Mouse (Mus musculus): ENCODE measurements around the gene Rbpj. TPM values are rescaled to one million over a fixed set of nuclear protein-coding genes. Genes with fewer than 3 reads are reported as not detected.

Gene Rbpj
- polyA plus RNA-seq (2016; fragmentation: Nextera tagmentation; extraction: Ambion mirVana), result 67.9 and 70.6 TPM in 2 replicates

DNA sequence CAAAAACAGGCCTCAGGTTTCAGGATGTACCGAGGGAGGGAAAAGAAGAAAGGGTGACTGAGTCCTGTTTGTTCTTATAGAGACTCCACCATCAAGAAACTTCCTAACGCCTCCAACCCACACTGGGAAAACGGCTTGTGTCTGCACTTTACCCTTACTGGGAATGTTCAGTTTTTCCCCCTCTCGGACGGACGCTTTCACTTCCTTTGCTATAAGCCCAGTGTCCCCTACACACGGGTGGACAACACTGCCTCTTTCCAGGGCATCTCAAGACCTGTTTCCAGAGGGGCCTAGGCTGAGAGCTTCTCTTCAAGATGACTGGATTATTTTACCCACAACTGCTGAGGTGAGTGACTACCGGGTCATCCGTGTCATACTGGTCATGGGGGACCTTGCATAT lies at the start of gene Rbpj:
Rbpj (plus strand) TSS at position 270 of the 400 bp plus-strand sequence.
- WGBS, result 93% methylated on average over 9 of the region's 9 CpGs
- Histone ChIP-seq H3K4me2 (no peak within 1 kb of the TSS), H3K9me3 (no peaks in the 10 kb centered on the region), H3K36me3 (replicated peaks) (no peaks in the 10 kb centered on the region), H3K4me3 (replicated peaks) (no peak within 1 kb of the TSS), H3K4me1 (peaks cover 5% of the 10 kb centered on the region; the same call in 1 of the 2 replicates), H3K9ac (no peak within 1 kb of the TSS), H3K27ac (no peak within 1 kb of the TSS), H3K27me3 (no peaks in the 10 kb centered on the region; the same call in 1 of the 2 replicates)
- ATAC-seq (ENCODE audit: low FRiP score), result no peak

DNA sequence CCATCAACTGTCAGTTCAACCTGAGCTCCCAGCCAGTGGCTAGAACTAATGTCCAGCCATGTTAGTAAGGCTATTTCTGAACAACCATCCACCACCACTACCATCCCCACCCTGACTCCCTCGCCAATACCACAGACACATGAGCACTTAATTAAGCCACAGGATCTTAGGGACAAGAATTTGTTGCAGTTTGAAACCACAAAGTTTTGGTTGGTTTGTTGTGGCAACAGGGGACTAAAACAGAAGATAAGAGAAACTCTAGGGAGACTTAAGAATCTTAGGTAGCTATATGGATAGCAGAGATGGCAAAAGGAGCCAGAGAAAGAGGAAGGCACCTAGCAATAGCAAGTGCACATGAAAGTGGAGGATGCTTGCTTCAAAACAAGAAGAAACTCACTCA lies 45.2 kb upstream of the Rbpj start:
- no peak overlapping the region for H3K4me3 ChIP-seq (replicated peaks)

DNA sequence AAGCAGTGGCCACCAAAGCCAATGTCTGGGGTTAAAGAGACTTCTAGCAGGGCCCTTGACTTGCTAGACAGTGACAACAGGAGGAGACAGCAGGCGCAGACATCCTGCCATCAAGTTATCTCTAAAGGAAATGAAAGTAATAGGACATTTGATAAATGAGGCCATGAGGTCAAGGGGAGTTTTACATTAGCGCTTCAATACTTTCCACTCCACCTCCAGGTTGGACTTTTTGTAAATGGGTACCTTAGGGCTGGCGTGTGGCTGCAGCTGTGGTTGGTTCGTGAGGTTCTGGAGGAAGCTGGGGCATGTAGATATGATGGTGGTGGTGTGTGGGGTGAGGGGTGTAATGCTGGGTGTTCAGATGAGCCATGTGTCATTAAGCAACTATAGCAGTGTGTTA lies 44.7 kb upstream of the Rbpj start:
- WGBS, result 89% methylated on average over 4 of the region's 4 CpGs
- no peak overlapping the region for H3K4me2 ChIP-seq
- no peak overlapping the region for H3K4me3 ChIP-seq (replicated peaks)
- no peak overlapping the region for H3K27ac ChIP-seq
- no peaks in the 10 kb centered on the region for H3K36me3 ChIP-seq (replicated peaks)
- ATAC-seq (ENCODE audit: low FRiP score), result no peak
- no peaks in the 10 kb centered on the region for H3K9me3 ChIP-seq
- H3K9ac ChIP-seq, result no peak overlapping the region
- H3K4me1 ChIP-seq, result no peaks in the 10 kb centered on the region
- H3K27me3 ChIP-seq, result no peaks in the 10 kb centered on the region

More for the DNA sequence above, 45.2 kb upstream of the Rbpj start:
- no peak overlapping the region for H3K27ac ChIP-seq
- no peaks in the 10 kb centered on the region for H3K9me3 ChIP-seq
- no peak for ATAC-seq (ENCODE audit: low FRiP score)
- WGBS, result 82% methylated on average over 1 of the region's 1 CpGs
- H3K9ac ChIP-seq, result no peak overlapping the region
- H3K4me2 ChIP-seq, result no peak overlapping the region
- no peaks in the 10 kb centered on the region for H3K27me3 ChIP-seq
- H3K4me1 ChIP-seq, result no peaks in the 10 kb centered on the region
- no peaks in the 10 kb centered on the region for H3K36me3 ChIP-seq (replicated peaks)

DNA sequence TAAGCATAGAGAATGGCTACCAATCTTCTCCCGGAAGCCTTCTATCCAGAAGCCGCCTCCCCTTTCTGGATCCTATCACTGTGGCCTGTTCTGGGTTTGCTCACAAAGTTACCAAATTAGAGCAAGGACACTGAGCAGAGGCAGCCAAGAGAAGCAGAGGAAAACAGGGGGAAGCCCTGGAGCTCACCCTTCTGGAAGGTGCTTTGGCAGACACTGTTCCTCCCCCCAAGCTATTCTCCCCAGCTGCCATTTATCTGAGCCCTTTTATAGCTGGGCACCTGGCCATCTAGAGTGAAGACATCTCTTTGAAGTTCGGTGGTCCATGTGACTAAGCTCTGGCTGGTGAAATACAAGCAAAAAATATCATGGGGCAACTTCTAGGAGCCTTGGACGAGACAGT lies 38.5 kb upstream of the Rbpj start:
- no peaks in the 10 kb centered on the region for H3K27me3 ChIP-seq
- no peak for ATAC-seq (ENCODE audit: low FRiP score)
- H3K9ac ChIP-seq, result no peak overlapping the region
- H3K4me1 ChIP-seq, result no peaks in the 10 kb centered on the region
- no peak overlapping the region for H3K4me3 ChIP-seq (replicated peaks)
- H3K9me3 ChIP-seq, result no peaks in the 10 kb centered on the region
- H3K36me3 ChIP-seq (replicated peaks), result no peaks in the 10 kb centered on the region
- no peak overlapping the region for H3K4me2 ChIP-seq
- WGBS, result 86% methylated on average over 4 of the region's 4 CpGs
- no peak overlapping the region for H3K27ac ChIP-seq

DNA sequence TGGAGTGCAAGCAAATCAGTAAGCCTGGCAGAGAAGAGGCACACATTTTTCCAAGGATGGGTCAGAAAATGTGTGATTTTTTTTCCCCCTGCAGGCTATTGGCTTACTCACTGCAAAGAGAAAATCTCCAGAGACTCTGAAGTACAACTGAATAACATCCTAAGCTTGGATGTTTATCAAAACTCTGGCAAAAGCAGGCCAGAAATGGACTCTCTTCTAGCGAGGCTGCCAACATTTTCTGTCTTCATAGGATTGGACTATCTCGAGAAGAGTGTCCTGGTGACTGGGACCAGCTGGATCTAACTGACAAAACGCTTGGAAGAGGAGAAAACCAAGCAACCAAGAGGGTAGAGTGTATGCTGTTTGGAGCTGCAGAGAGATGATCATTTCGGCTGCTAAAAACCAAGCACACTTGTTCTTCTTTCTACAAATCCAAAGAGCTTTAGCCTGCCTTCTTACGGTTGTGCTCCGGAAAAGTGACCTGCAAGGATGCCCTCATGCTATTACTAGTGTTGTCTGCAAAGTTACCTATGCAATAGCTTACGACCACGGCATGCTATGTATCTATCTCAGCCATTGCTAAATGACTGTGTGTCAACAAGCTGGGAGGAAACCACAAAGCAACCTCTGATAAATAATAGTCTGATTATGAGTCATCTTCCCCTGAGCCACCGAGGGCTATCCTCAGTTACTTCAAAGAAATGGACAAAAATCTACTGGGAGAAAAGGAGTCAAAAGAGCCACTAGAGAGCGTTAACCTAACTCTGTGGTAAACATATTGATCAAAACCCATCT lies 36.1 kb upstream of the Rbpj start:
- H3K27me3 ChIP-seq, result no peaks in the 10 kb centered on the region
- H3K4me1 ChIP-seq, result no peaks in the 10 kb centered on the region
- no peaks in the 10 kb centered on the region for H3K36me3 ChIP-seq (replicated peaks)
- 86% methylated on average over 10 of the region's 10 CpGs for WGBS
- ATAC-seq (ENCODE audit: low FRiP score), result no peak
- no peaks in the 10 kb centered on the region for H3K9me3 ChIP-seq
- no peak overlapping the region for H3K4me2 ChIP-seq
- no peak overlapping the region for H3K4me3 ChIP-seq (replicated peaks)
- H3K27ac ChIP-seq, result no peak overlapping the region
- no peak overlapping the region for H3K9ac ChIP-seq

DNA sequence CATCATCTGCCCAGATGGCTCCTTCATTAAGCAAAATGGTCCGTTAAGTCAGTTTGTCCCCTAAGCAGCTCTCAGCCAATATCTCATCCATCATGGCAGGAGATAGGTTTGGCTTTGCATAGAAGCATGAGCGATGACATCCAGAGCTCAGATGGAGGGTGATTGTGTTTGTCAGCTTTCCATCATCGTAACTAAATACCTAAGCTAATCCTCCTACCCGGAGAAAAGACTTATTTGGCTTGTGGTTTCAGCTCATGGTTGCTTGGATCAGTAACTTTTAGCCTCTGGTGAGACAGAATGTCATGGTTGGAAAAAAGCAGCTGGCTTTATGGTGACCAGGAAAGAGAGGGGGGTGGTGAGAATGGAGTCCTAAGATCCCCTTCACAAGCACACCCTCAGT lies 33.5 kb upstream of the Rbpj start:
- Histone ChIP-seq H3K4me2 (no peak overlapping the region), H3K36me3 (replicated peaks) (no peaks in the 10 kb centered on the region), H3K27me3 (no peaks in the 10 kb centered on the region), H3K9me3 (no peaks in the 10 kb centered on the region), H3K4me3 (replicated peaks) (no peak overlapping the region), H3K9ac (no peak overlapping the region), H3K27ac (no peak overlapping the region), H3K4me1 (no peaks in the 10 kb centered on the region)
- 88% methylated on average over 4 of the region's 4 CpGs for WGBS
- ATAC-seq (ENCODE audit: low FRiP score), result no peak

DNA sequence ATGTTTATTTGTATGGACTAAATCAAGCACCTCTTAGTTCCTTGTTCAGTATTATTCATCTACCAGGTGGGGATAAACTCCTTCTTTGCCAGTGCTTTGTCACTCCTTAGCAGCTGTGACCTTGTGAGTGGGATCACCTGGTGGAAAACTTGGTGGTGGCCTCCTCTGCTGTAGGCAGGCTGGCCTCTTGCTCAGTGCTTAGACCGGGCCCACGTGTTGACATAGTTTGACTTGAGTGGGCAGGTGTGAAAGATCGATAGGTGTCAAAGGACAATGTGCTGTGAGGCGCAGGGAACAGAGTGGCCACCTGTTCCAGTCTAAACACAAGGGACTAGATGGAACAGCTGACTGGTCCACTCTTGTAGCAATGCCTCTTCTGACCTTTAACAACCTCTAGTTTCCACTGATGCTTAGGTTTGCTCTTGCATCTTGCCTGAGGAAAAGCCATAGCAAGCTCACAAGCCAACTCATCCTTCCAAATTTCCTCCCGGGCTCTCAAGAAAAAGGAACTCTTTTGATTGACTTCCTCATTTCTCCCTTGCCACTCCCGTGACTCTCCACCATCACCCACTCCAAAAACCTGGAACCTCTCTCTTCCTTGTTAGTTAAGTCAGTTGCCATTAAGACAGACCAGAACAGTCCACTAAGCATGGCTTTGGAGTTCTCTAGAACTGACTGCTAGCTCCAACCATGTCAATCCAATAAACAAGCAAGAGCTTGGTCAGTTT lies 28.9 kb upstream of the Rbpj start:
- Histone ChIP-seq H3K27me3 (no peaks in the 10 kb centered on the region), H3K4me2 (no peak overlapping the region), H3K36me3 (replicated peaks) (no peaks in the 10 kb centered on the region), H3K4me1 (no peaks in the 10 kb centered on the region), H3K27ac (no peak overlapping the region), H3K9ac (no peak overlapping the region), H3K9me3 (no peaks in the 10 kb centered on the region), H3K4me3 (replicated peaks) (no peak overlapping the region)
- 90% methylated on average over 6 of the region's 6 CpGs for WGBS
- no peak for ATAC-seq (ENCODE audit: low FRiP score)

DNA sequence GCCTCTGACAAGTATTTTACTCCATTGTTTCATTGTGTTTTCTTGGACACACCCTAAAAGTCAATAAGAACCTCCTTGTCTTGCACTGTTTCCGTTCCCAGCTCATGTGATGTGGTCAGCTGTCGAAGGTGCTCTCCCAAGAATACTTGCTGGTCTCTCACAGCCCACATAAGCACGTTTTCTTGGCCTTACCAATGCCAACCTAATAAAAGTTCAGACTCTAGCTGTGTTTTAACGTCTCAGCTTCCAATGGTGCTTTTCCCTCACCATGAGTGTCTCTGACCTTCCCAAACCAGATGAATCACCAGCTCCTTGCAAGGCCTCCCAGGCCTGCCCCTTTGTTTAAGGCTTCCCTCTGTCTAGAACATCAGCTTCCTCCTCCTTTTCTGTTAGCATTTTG lies 28.2 kb upstream of the Rbpj start:
- Histone ChIP-seq H3K27me3 (no peaks in the 10 kb centered on the region), H3K4me3 (replicated peaks) (no peak overlapping the region), H3K9me3 (no peaks in the 10 kb centered on the region), H3K9ac (no peak overlapping the region), H3K4me2 (no peak overlapping the region), H3K27ac (no peak overlapping the region), H3K4me1 (no peaks in the 10 kb centered on the region), H3K36me3 (replicated peaks) (no peaks in the 10 kb centered on the region)
- 84% methylated on average over 4 of the region's 4 CpGs for WGBS
- ATAC-seq (ENCODE audit: low FRiP score), result no peak

DNA sequence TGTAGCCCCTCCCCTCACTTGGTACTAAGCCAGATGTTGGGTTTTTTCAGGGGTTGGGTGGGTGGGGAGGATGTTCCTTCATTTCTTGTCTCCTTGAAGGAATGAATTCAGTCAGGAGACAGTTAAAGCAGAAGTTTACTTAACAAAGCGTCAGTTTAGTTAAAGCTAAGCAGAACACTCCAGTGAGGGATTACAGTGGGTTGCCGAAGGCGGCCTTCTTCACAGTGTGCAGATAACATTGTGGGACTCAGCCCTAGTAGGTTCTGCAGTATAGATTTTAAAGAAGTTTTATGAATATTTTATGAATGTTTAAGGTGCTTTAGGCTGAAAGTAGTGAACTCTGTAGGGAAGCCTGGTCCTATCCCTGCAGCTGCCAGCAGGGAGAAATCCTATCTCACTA lies 27.7 kb upstream of the Rbpj start:
- H3K36me3 ChIP-seq (replicated peaks), result no peaks in the 10 kb centered on the region
- no peak overlapping the region for H3K27ac ChIP-seq
- no peaks in the 10 kb centered on the region for H3K9me3 ChIP-seq
- H3K4me2 ChIP-seq, result no peak overlapping the region
- WGBS, result 89% methylated on average over 3 of the region's 3 CpGs
- H3K27me3 ChIP-seq, result no peaks in the 10 kb centered on the region
- ATAC-seq (ENCODE audit: low FRiP score), result no peak
- no peak overlapping the region for H3K4me3 ChIP-seq (replicated peaks)
- no peak overlapping the region for H3K9ac ChIP-seq
- H3K4me1 ChIP-seq, result no peaks in the 10 kb centered on the region

DNA sequence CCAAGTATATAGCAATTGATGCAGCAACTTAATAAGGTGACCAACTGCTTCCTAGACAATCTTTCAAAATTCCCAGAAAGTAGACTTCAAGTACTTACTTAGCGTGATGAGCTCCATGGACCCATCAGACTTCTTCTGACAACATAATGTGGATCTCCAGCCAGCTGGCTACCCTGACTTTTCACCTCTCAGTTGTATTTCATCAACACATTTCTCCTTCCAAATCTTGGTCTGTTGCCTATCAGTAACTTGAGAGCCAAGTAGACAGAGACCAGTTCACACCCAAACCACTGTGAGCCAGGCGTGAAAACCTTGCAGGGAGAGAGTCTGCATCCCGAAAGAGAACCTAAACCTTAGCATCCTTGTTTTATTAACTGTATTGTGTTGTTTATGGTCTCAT lies 26.3 kb upstream of the Rbpj start:
- no peak overlapping the region for H3K4me2 ChIP-seq
- ATAC-seq (ENCODE audit: low FRiP score), result no peak
- 88% methylated on average over 3 of the region's 3 CpGs for WGBS
- no peak overlapping the region for H3K27ac ChIP-seq
- H3K4me1 ChIP-seq, result no peaks in the 10 kb centered on the region
- no peak overlapping the region for H3K9ac ChIP-seq
- no peaks in the 10 kb centered on the region for H3K27me3 ChIP-seq
- no peaks in the 10 kb centered on the region for H3K36me3 ChIP-seq (replicated peaks)
- H3K9me3 ChIP-seq, result no peaks in the 10 kb centered on the region
- H3K4me3 ChIP-seq (replicated peaks), result no peak overlapping the region

DNA sequence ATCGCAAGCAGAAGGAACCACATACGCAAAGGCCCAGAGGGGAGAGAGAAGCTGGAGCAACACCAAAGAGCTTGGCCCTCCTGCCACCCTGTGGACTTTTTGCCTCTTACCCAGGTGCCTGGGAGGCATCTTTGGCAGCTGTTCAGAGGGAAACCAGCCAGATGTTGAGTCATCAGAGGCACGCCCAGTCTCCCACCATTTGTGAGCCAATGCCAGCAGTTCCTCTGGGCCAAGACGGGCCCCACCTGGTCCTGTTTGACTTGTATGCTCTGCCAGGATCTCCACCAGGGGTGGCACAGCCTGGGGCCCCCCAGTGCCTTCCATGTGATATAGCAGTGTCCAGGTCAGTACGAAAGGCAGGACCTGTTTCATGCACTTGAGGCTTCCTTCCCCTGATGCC lies 21.9 kb upstream of the Rbpj start:
- no peak for ATAC-seq (ENCODE audit: low FRiP score)
- H3K9me3 ChIP-seq, result no peaks in the 10 kb centered on the region
- no peak overlapping the region for H3K4me3 ChIP-seq (replicated peaks)
- H3K27me3 ChIP-seq, result no peaks in the 10 kb centered on the region
- no peak overlapping the region for H3K27ac ChIP-seq
- no peak overlapping the region for H3K9ac ChIP-seq
- no peaks in the 10 kb centered on the region for H3K4me1 ChIP-seq
- 93% methylated on average over 5 of the region's 5 CpGs for WGBS
- no peak overlapping the region for H3K4me2 ChIP-seq
- H3K36me3 ChIP-seq (replicated peaks), result no peaks in the 10 kb centered on the region

DNA sequence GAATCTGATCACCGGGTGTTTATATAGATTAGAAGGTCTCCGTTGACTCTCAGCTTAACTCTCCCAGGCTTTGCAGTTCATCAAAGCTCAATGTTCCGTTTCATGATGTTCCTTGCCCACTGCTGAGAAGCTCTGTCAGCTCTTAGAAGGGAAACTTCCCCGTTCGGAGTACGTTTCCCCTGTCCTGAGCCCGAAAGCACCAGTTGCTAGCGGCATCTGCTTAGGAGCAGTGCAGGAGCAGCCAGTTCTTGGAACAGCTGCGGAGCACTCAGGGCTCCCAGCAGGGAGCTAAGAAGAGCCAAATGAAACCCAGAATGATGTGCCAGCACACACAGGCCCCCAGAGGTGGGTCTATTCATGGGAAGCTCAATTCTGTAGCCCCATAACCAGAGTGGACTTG lies 15.0 kb upstream of the Rbpj start:
- H3K4me2 ChIP-seq, result no peak overlapping the region
- no peak overlapping the region for H3K27ac ChIP-seq
- ATAC-seq (ENCODE audit: low FRiP score), result no peak
- no peak overlapping the region for H3K4me3 ChIP-seq (replicated peaks)
- H3K4me1 ChIP-seq, result no peaks in the 10 kb centered on the region
- WGBS, result 74% methylated on average over 9 of the region's 9 CpGs
- no peaks in the 10 kb centered on the region for H3K36me3 ChIP-seq (replicated peaks)
- no peaks in the 10 kb centered on the region for H3K9me3 ChIP-seq
- H3K27me3 ChIP-seq, result no peaks in the 10 kb centered on the region
- no peak overlapping the region for H3K9ac ChIP-seq

DNA sequence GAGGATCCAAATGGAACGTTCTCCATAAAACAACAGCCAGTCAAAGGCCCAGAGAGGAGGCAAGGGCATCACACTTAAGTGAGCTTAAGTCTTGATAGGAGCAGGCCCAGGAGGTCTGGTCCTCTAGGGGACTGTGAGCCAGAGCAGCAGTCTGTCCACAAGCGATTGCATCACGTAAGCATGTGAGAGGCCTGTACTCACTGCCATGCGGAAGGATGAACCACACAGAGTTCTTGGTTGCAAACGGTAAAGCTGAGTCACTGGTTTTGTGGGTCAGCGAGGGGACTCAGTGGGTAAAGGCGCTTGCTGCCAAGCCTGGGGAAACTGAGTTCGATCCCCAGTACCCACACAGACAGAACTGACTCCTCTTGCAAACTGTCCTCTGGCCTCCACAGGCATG lies 14.1 kb upstream of the Rbpj start:
- H3K27me3 ChIP-seq, result no peaks in the 10 kb centered on the region
- no peaks in the 10 kb centered on the region for H3K9me3 ChIP-seq
- H3K4me1 ChIP-seq, result no peaks in the 10 kb centered on the region
- 95% methylated on average over 8 of the region's 8 CpGs for WGBS
- no peak overlapping the region for H3K4me3 ChIP-seq (replicated peaks)
- no peak for ATAC-seq (ENCODE audit: low FRiP score)
- no peak overlapping the region for H3K9ac ChIP-seq
- no peak overlapping the region for H3K27ac ChIP-seq
- no peaks in the 10 kb centered on the region for H3K36me3 ChIP-seq (replicated peaks)
- H3K4me2 ChIP-seq, result no peak overlapping the region

All from forebrain, embryonic 12.5 days (tissue).